Mouse (Mus musculus) kidney, adult 2 months (tissue): ENCODE measurements around the gene Gpr158.

Experiments used
- CTCF ChIP-seq: fragments of 200-500 bp; conservative IDR thresholded peaks from 2 replicates; pipeline ENCODE4 v1.5.1; 2011; ENCODE audit warnings: low read depth, mild to moderate bottlenecking, control low read depth, low read length, moderate library complexity, mixed read lengths; ENCODE audit not compliant: insufficient read depth, insufficient read length
- POLR2A ChIP-seq: fragments of 200-500 bp; IDR thresholded peaks from one replicate; pipeline ENCODE4 v1.6.1; 2011; ENCODE audit warnings: low read depth, low read length, control low read depth

GRCm38 (mm10) chr2:21783721-21784120 lies 416.4 kb downstream of the Gpr158 start:
- no peak for TF ChIP-seq CTCF
- no peak for TF ChIP-seq POLR2A
